Mouse (Mus musculus): ENCODE data around the gene Lmnb2.
A peak's percentile ranks its signal among the peaks of the same experiment; 100 is the strongest.

Gene Lmnb2

DNA sequence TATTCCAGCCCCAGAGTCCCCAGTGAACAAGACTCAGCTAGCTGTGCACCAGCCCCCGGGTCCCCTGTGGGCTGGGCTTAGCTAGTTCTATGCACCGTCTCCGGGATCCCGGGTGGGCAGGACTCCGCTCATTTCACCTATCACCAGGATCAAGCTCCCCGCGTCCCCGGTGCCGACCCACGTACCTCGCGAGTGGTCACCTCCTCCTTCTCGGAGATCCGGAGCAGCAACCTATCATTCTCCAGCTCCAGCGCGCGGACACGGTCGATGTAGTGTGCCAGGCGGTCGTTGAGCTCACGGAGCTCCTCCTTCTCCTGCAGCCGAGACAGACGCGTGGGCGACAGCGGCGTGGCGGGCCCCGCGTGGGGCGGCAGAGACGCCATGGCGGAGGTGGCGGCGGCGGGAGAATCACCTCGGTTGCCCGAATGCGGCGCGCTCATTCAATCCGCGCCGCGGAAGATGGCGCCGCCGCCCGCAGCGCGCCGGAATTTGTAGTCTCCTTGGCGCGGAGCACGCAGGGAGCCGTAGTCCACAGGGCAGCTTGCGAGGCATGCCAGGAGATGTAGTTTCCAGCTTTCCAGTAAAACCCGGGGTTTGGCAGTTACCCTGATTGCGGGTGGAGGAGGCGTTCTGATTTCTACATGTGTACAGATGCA lies at the start of gene Lmnb2:
Gene Lmnb2, minus strand, starts transcription at position 467 of the 656 bp plus-strand sequence.
- DNase-seq (ENCODE audit: low read depth, low spot score): peak; percentile 73

DNA sequence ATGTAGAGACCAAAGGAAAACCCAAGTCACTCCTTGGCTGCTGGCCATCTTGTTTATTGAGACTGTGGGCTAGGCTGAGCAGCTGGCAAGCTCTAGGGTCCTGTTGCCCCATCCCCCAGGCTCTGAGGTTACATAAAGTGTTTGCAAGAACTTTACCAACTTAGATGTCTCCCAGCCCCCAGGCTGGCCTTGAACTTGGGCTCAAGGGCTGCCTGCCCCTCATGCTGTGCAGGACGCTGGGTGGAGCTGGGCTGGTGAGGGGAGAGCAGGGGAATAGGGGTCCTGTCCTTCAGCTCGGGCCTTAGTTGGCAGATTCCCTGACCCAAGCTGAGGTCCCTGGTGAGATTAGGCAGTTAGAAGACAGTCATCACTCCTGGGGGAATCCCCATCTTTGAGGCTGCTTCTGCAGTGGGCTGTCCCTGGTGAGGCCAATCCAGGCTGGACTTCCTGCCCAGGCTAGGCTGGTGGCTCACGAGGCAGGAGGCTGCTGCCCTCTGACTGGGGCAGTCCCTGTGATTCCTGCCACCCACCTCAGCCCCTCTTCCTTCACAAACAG lies 49.1 kb upstream of the Lmnb2 start:
- DNase-seq (ENCODE audit: low read depth, low spot score): no peak

DNA sequence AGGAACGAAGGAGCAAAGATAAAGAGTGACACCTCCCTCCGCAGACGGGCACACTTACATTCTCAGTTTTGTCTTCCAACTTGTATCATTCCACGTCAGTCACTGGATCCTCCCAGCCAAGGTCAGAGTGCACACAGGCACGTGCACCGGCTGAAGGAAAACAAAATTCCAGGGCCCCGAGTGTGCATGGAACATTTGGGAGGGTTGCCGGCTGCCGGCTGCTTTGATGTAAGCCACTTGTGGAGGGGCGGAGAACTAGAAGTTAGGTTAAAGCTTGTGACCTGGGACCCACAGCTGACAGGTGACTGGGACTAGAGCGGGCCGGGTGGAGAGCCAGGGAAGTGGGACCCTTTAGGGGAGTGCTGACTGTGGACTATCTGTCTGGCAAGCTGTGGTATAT lies 48.3 kb upstream of the Lmnb2 start:
- DNase-seq (ENCODE audit: low read depth, low spot score): no peak

GRCm38 (mm10) chr10:80963031-80963975 lies 45.3 kb upstream of the Lmnb2 start:
- DNase-seq (ENCODE audit: low read depth, low spot score): no peak

DNA sequence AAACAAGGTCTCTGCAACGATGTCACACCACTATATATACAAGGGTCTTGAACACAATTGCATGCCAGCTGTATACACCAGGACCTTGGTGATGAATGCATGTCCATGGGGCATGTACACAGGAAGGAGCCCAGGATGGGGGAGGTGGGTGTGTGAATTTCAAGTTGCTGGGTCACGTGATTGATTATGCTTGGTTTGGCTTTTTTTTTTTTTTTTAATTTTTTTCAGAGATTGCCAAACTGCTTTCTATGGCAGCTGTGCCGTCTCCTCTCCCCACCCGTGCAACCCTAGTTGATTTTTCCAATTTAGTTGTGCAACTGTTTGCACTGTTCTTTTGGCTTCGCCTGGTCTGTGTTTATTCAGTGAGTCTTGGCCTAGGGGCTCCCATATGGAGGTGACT lies 44.5 kb upstream of the Lmnb2 start:
- no peak for DNase-seq (ENCODE audit: low read depth, low spot score)

DNA sequence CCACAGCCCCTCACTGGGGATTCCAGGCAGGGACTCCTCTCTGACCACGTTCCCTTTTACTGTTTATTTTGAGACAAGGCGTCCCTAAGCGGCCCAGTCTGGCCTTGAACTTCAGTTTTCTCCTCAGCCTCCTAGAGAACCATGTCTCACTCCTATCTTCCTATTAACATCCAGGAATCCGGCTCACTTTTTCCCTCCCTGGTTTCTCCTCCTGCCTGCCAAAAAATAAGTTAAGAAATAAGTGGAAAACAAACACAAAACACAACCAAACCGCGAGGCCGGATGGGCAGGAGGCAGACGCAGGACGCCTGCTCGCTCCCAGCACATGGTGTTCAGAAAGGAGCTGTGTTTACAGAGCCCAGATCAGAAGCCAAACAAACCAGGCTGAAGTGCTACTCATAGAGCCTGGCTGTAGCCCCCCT lies 44.0 kb upstream of the Lmnb2 start:
- DNase-seq (ENCODE audit: low read depth, low spot score): no peak

GRCm38 (mm10) chr10:80960551-80961508 lies 42.8 kb upstream of the Lmnb2 start:
- peak; percentile 95 for DNase-seq (ENCODE audit: low read depth, low spot score)

DNA sequence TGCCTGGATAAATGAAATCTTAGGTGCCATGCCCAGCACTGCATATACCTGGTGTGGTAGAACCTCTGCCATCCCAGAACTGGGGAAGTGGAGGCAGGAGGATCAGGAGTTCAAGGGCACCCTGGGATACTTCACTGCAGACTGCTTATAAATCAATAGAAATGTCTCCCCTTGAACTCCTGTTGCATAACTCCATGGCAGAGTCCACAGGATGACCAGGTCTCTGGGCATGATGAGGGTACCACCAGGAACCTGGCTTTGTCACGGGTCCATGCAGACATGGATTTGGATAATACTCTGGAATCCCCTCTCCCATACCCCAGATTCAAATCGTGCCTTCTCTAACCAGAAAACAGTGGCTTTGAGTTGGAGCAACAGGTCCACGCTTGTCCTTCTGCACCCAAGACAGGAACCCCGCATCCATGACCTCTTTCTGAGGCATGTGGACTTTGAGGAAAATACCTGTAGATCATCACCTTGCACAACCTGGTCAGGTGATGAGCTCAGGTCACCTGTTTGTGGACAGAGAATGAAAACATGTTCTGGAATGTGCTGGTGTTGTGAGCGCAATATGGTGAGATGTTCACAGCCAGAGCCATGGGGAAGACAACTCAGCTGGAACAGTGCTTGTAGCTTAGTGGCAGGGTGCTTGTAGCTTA lies 41.1 kb upstream of the Lmnb2 start:
- no peak for DNase-seq (ENCODE audit: low read depth, low spot score)

- DNase-seq (ENCODE audit: low read depth, low spot score): no peak
Observed at GRCm38 (mm10) chr10:80957791-80958190, 39.7 kb upstream of the Lmnb2 start.

- no peak for DNase-seq (ENCODE audit: low read depth, low spot score)
Observed at GRCm38 (mm10) chr10:80956901-80957300, 38.9 kb upstream of the Lmnb2 start.

- DNase-seq (ENCODE audit: low read depth, low spot score): no peak
Observed at GRCm38 (mm10) chr10:80956385-80956784, 38.3 kb upstream of the Lmnb2 start.

DNA sequence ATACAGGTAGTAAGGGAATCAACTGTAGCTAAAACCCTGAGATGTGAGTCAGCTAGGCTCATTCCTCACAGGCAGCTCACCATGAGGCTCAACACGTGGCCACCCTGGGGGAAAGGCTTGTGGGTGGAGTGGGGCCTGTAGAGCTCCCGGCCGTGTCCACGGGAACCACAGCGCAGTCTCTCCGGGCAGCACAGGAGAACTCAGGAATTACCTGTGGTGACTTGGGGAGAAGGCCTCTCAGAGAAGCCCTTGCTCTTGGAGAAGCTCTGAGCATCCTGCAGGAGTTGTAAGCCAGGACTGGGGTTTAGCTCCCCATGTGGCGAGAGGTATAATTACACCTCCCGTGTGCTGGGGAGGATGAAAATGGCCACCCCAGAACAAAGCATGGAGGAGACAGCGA lies 37.5 kb upstream of the Lmnb2 start:
- DNase-seq (ENCODE audit: low read depth, low spot score): peak; percentile 88

DNA sequence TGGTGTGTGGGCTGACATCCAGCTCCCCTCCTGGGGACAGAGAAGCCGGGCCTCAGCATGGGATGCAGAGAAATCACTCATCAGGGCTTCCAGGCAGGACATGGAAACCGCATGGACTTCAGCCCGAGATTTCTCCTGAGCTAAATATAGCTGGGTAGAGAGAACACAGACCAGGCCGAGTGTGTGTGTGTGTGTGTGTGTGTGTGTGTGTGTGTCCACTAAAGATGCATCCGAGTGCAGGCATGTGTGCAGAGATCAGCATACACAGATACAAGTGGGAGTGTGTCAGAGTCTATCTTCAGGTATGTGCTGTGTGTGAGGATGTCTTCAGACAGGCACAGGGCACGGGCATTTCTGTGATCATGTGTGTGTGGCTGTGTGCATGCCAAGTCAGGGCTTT lies 36.8 kb upstream of the Lmnb2 start:
- DNase-seq (ENCODE audit: low read depth, low spot score): no peak

- no peak for DNase-seq (ENCODE audit: low read depth, low spot score)
Observed at GRCm38 (mm10) chr10:80954415-80954814, 36.4 kb upstream of the Lmnb2 start.

- DNase-seq (ENCODE audit: low read depth, low spot score): no peak
Observed at GRCm38 (mm10) chr10:80952449-80952848, 34.4 kb upstream of the Lmnb2 start.

DNA sequence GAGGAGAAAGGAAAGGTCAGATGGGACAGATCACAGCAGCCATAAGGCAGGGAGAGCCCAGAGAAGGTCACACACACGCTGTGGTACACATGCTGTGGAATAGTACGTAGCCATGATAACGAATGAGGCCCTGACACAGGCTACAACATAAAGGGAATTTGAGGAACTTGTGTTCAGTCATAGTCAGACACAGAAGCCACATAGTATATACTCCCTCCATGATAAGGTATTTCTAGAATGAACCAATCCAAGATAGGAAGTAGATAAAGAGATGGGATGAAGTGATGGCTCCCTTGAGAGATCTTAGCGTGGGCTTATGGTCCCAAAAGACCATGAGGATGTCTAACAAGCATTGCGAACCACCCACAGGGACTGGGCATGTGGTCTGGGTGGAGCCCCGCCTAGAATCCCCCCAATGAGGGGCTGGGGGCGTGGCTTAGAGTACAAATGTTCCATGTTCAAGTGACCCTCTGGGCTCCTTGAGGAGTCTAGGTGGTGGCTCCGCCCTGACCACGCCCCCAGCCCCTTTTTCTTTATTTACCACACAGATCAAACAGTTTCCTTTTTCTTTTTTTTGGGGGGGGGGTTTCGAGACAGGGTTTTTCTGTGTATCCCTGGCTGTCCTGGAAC lies 33.8 kb upstream of the Lmnb2 start:
- peak; percentile 78 for DNase-seq (ENCODE audit: low read depth, low spot score)

- peak; percentile 84 for DNase-seq (ENCODE audit: low read depth, low spot score)
Observed at GRCm38 (mm10) chr10:80950314-80950713, 32.3 kb upstream of the Lmnb2 start.

GRCm38 (mm10) chr10:80949081-80949480 lies 31.0 kb upstream of the Lmnb2 start:
- DNase-seq (ENCODE audit: low read depth, low spot score): no peak

- DNase-seq (ENCODE audit: low read depth, low spot score): peak; percentile 83
Observed at GRCm38 (mm10) chr10:80948570-80948969, 30.5 kb upstream of the Lmnb2 start.

GRCm38 (mm10) chr10:80947802-80948201 lies 29.8 kb upstream of the Lmnb2 start:
- no peak for DNase-seq (ENCODE audit: low read depth, low spot score)
